Mouse (Mus musculus): ENCODE results near the gene Syt10. TPM values are rescaled to one million over a fixed set of nuclear protein-coding genes. Genes with fewer than 3 reads are reported as not detected.
"Not testable (repeated sequence)": the region's sequence is repeated elsewhere in the genome, so short reads cannot be mapped to it uniquely, and the experiment has no call there.

The Syt10 gene
- total RNA-seq (2015; ENCODE audit: low replicate concordance) (not detected in 2 replicates), total RNA-seq (2017; ENCODE audit: low replicate concordance) (not detected in 2 replicates)

DNA sequence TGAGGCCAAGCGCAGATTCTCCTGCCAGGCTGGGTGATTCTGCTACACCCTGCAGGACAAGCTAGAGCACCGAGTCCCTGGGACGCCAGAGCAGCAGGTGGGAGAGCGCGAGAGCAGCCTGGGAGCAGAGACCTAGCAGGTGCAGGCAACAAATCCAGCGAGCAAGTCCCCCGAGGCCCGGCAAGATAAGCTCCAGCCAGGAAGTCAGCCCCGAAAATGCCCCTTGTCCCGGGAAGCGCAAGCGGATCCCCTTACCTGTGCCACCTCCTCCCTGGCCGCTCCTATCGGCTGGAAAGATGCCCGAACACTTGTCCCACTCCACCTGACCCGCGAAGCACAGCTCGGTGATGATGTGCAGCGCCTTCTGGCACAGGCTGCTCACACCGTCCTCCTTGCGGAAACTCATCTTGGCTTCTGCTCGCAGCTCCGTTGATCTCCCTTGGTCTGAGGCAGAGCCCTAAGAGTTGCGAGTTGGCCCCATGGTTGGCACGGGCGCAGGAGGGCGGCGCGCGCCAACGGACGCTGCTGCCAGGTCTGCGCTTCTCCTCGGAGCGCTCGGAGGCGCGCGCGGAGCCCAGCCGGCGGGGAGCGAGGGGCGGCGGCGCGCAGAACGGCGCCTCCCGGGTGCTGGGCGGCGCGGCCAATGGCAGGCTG lies at the start of gene Syt10:
TSS of gene Syt10 (minus strand) at position 497 of the 654 bp plus-strand sequence.
- ATAC-seq (replicated peaks; ENCODE audit: low FRiP score, poor library complexity, severe bottlenecking) = no peak

DNA sequence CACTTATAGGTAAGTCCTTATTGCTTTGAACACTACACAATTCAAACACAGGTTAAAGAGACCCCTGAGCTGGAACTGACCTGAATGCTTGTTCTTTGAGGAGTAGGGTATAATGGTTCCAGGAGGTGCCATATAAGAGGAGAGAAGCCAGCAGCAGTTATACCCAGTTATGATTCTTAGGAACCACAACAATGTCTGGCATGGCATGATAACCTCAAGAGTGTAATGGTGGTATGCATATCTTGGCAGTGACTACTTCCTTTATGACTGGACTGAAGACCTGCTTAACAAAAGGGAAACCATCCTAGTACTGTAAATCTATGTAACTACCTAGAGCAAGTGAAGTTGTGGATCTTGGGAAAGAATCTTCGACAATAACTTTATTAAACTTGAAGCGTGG lies 42.1 kb upstream of the Syt10 start:
- ATAC-seq (replicated peaks; ENCODE audit: low FRiP score, poor library complexity, severe bottlenecking) = no peak

DNA sequence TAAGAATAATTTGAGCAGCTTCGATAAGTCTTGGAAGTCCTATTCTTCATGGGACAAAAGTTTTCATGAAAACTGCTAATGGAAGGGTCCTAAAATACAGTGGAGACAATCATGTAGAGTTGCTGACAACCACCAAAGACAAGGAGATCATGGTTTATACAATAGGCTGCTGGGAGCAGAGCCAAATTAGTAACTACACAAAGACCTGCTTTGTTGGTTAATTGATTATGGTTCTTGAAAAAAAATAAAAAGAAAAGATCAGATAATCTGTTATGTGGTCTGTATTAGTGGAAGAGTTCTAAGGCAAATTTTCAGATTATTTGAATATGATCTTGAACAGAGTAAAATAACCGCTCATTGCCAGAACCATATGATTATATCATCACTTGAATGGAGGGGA lies 37.3 kb upstream of the Syt10 start:
- no peak for ATAC-seq (replicated peaks; ENCODE audit: low FRiP score, poor library complexity, severe bottlenecking)

- ATAC-seq (replicated peaks; ENCODE audit: low FRiP score, poor library complexity, severe bottlenecking) = no peak
These were observed 25.6 kb downstream of the Syt10 start for GRCm38 (mm10) chr15:89816098-89816497.

DNA sequence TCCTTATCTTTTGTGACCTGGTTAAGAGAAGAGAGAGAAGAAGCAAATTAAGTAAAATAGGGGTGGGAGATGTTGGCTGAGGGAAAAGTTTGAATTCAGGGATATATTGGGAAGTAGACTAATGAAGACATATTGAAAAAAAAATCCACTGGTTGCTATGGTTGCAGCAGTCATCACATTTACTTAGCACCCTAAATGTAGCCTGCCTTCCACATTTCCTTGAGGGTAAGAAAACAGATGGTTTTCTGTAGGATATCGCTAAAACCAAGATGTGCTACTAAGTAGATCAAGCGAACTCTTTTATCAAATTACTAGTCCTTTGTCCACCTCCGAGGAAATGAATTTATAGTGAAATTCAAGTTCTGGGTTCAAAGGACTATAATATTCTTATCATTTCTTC lies 37.2 kb downstream of the Syt10 start:
- ATAC-seq (replicated peaks; ENCODE audit: low FRiP score, poor library complexity, severe bottlenecking) = no peak

GRCm38 (mm10) chr15:89779928-89780327 lies 61.7 kb downstream of the Syt10 start:
- no peak for ATAC-seq (replicated peaks; ENCODE audit: low FRiP score, poor library complexity, severe bottlenecking)

- not testable (repeated sequence) for ATAC-seq (replicated peaks; ENCODE audit: low FRiP score, poor library complexity, severe bottlenecking)
These were observed 75.6 kb downstream of the Syt10 start for GRCm38 (mm10) chr15:89766016-89766415.

GRCm38 (mm10) chr15:89733611-89734010 lies 108.0 kb downstream of the Syt10 start:
- ATAC-seq (replicated peaks; ENCODE audit: low FRiP score, poor library complexity, severe bottlenecking) = no peak

Other genes starting within 250 kb of the Syt10 start
- 0.84 and 5.0 TPM in 2 replicates for gene Rabl2, start 249.9 kb downstream of the Syt10 start, total RNA-seq (2015; ENCODE audit: low replicate concordance)
- gene Rabl2, start 249.9 kb downstream of the Syt10 start, total RNA-seq (2017; ENCODE audit: low replicate concordance) = 4.5 and 5.6 TPM in 2 replicates

Measured in erythroblast, adult 5-6 weeks (primary cell).